Comparison of ENCODE assay signal across 24 mouse cellular contexts in the genomic region with DNA sequence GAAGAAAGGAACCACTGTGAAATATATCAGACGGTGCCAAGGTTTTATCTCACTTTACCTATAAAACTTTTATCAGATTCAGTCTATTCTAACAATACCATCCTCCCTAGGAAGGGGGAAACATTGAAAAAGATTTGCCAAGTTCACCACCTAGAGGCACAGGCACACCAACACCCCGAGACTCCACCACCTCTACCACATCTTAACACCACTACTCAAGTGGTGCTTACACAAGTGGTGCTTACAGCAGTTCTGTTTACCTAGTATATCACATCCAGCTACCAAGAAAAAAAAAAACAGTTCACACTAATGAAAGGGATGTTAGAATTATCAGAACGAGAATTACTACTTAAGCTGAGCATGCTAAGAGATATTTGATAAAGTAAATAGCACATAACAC.
"Had no signal": no experiment of that assay in that cellular context is flagged by ENCODE, and none has a peak within 500 bp of the region (broad histone marks: within the 10 kb centered on the region; RNA-seq: fewer than 3 reads in every experiment).

No protein-coding gene starts in this region.

- H3K27ac ChIP-seq: gastrocnemius, adult 2 months; heart, embryonic 10.5 days; hindbrain, embryonic 10.5 days; hindbrain, embryonic 12.5 days; hindbrain, embryonic 14.5 days; intestine, embryonic 15.5 days; layer of hippocampus, adult 2 months; left cerebral cortex, adult 2 months; limb, embryonic 10.5 days; limb, embryonic 12.5 days had no signal

- H3K9me3 ChIP-seq: heart, embryonic 10.5 days; heart, embryonic 12.5 days; hindbrain, embryonic 10.5 days; hindbrain, embryonic 12.5 days; intestine, embryonic 15.5 days; limb, embryonic 10.5 days; limb, embryonic 12.5 days had no signal

- H3K4me1 ChIP-seq: hindbrain, embryonic 10.5 days; hindbrain, embryonic 12.5 days; intestine, embryonic 15.5 days; limb, embryonic 10.5 days; limb, embryonic 12.5 days had no signal

- H3K4me3 ChIP-seq: gastrocnemius, adult 2 months; heart, embryonic 10.5 days; heart, embryonic 12.5 days; hindbrain, embryonic 10.5 days; hindbrain, embryonic 12.5 days; intestine, embryonic 15.5 days; layer of hippocampus, adult 2 months; left cerebral cortex, adult 2 months; limb, embryonic 10.5 days; limb, embryonic 12.5 days had no signal

- H3K27me3 ChIP-seq: heart, embryonic 12.5 days; hindbrain, embryonic 12.5 days; intestine, embryonic 15.5 days; limb, embryonic 12.5 days had no signal

- ATAC-seq: hindbrain, embryonic 16.5 days; inflammation-experienced regulatory T-cells, adult 6 months; intestine, embryonic 15.5 days; intestine, postnatal 0 days had no signal

- H3K36me3 ChIP-seq: heart, embryonic 10.5 days; heart, embryonic 12.5 days; hindbrain, embryonic 10.5 days; hindbrain, embryonic 12.5 days; intestine, embryonic 15.5 days; limb, embryonic 10.5 days; limb, embryonic 12.5 days had no signal

- H3K9ac ChIP-seq: heart, embryonic 12.5 days; hindbrain, embryonic 12.5 days; hindbrain, embryonic 14.5 days; intestine, embryonic 15.5 days; limb, embryonic 12.5 days had no signal

- H3K4me2 ChIP-seq: heart, embryonic 12.5 days; hindbrain, embryonic 12.5 days; hindbrain, embryonic 14.5 days; intestine, embryonic 15.5 days; limb, embryonic 12.5 days had no signal

- DNase-seq: gastrocnemius, adult 2 months; gastrocnemius, postnatal 10 days; gastrocnemius, postnatal 25 days; heart, adult 18-20 months; heart, postnatal 10 days; heart, postnatal 4 days; kidney, adult 18-20 months; kidney, adult 8-10 months; kidney, postnatal 10 days; kidney, postnatal 25 days; kidney, postnatal 4 days had no signal
